Mouse (Mus musculus) forebrain, embryonic 11.5 days (tissue): ENCODE data around the gene Qtrt2. TPM values are rescaled to one million over a fixed set of nuclear protein-coding genes. Genes with fewer than 3 reads are reported as not detected.

Experiments used
- ATAC-seq: fragments of 200-750 bp; cut with Nextera tagmentation; replicated peaks from 2 replicates; pipeline ENCODE4 v1.8.0; 2017; ENCODE audit warnings: moderate TSS enrichment; ENCODE audit not compliant: low FRiP score
- DNase-seq: peaks from one replicate; pipeline ENCODE4 v3.0.0-alpha.2; 2017; ENCODE audit warnings: low spot score
- H3K27ac ChIP-seq: fragments of 300-500 bp; sonication (generic); 2 replicates; pipeline ENCODE4 v1.5.1; 2014; ENCODE audit warnings: low read depth, low read length
- H3K27me3 ChIP-seq: fragments of 300-500 bp; sonication (generic); 2 replicates; pipeline ENCODE4 v1.6.1; 2014; ENCODE audit warnings: mild to moderate bottlenecking, low read length, mixed read lengths; ENCODE audit not compliant: control insufficient read depth, insufficient read depth
- H3K36me3 ChIP-seq: fragments of 300-500 bp; sonication (generic); 2 replicates; pipeline ENCODE4 v1.6.1; 2014; ENCODE audit warnings: mild to moderate bottlenecking, low read length, moderate library complexity, mixed read lengths; ENCODE audit not compliant: control insufficient read depth, insufficient read depth
- H3K4me1 ChIP-seq: fragments of 300-500 bp; sonication (generic); replicated peaks from 2 replicates; pipeline ENCODE4 v1.6.1; 2014; ENCODE audit warnings: low read length, mixed read lengths; ENCODE audit not compliant: control insufficient read depth, insufficient read depth
- H3K4me2 ChIP-seq: fragments of 300-500 bp; sonication (generic); 2 replicates; pipeline ENCODE4 v1.6.1; 2014; ENCODE audit warnings: low read depth, mild to moderate bottlenecking, low read length, moderate library complexity, mixed read lengths; ENCODE audit not compliant: severe bottlenecking
- H3K4me3 ChIP-seq: fragments of 300-500 bp; sonication (generic); 2 replicates; pipeline ENCODE4 v1.5.1; 2014; ENCODE audit warnings: low read depth, low read length
- H3K9ac ChIP-seq: fragments of 300-500 bp; sonication (generic); 2 replicates; pipeline ENCODE4 v1.6.1; 2014; ENCODE audit warnings: low read length
- H3K9me3 ChIP-seq: fragments of 300-500 bp; sonication (generic); 2 replicates; pipeline ENCODE4 v1.6.1; 2016; ENCODE audit warnings: low read length, mixed read lengths; ENCODE audit not compliant: control insufficient read depth
- WGBS: fragments of 180-500 bp; shearing (Covaris S2); extraction: QIAGEN DNeasy Blood & Tissue Kit; methylation state at CpG from one replicate; pipeline ENCODE4 v1.1.7; 2014; 5-methylcytosine and 5-hydroxymethylcytosine counted together
- polyA plus RNA-seq: library from polyadenylated mRNA; unstranded; fragments of >200 nt; fragmentation: Nextera tagmentation; extraction: Ambion mirVana; gene quantifications from 2 replicates; pipeline ENCODE4 v1.2.1, GENCODE M21; 2014

The Qtrt2 gene
- polyA plus RNA-seq, result 47.4 and 49.2 TPM in 2 replicates

- DNase-seq (no peak), ATAC-seq (no peak)
- Histone ChIP-seq H3K4me1 (no peaks in the 10 kb centered on the region), H3K9ac (no peak within 1 kb of the TSS), H3K4me2 (no peak within 1 kb of the TSS), H3K9me3 (no peaks in the 10 kb centered on the region), H3K27ac (no peak within 1 kb of the TSS), H3K4me3 (no peak within 1 kb of the TSS), H3K36me3 (no peaks in the 10 kb centered on the region), H3K27me3 (no peaks in the 10 kb centered on the region)
- 71% methylated on average over 6 of the region's 6 CpGs for WGBS
These were observed at the start of gene Qtrt2 for GRCm38 (mm10) chr16:43926341-43926859. Qtrt2 (minus strand) TSS chr16:43926809.

GRCm38 (mm10) chr16:43973606-43974220 lies 47.1 kb upstream of the Qtrt2 start:
- no peak for DNase-seq
- H3K36me3 ChIP-seq, result no peaks in the 10 kb centered on the region
- H3K4me1 ChIP-seq, result no peaks in the 10 kb centered on the region
- H3K4me2 ChIP-seq, result no peak overlapping the region
- H3K9ac ChIP-seq, result no peak overlapping the region
- H3K27ac ChIP-seq, result no peak overlapping the region
- 84% methylated on average over 22 of the region's 22 CpGs for WGBS
- no peak overlapping the region for H3K4me3 ChIP-seq
- peaks cover 3% of the 10 kb centered on the region; the same call in 1 of the 2 replicates for H3K27me3 ChIP-seq
- H3K9me3 ChIP-seq, result no peaks in the 10 kb centered on the region
- ATAC-seq, result no peak

GRCm38 (mm10) chr16:43973147-43973546 lies 46.5 kb upstream of the Qtrt2 start:
- H3K4me3 ChIP-seq, result no peak overlapping the region
- no peaks in the 10 kb centered on the region for H3K36me3 ChIP-seq
- H3K27ac ChIP-seq, result no peak overlapping the region
- H3K4me2 ChIP-seq, result no peak overlapping the region
- H3K9me3 ChIP-seq, result no peaks in the 10 kb centered on the region
- DNase-seq (no peak), ATAC-seq (no peak)
- H3K27me3 ChIP-seq, result no peaks in the 10 kb centered on the region
- 94% methylated on average over 11 of the region's 11 CpGs for WGBS
- no peak overlapping the region for H3K9ac ChIP-seq
- no peaks in the 10 kb centered on the region for H3K4me1 ChIP-seq

GRCm38 (mm10) chr16:43972391-43972790 lies 45.8 kb upstream of the Qtrt2 start:
- H3K36me3 ChIP-seq, result no peaks in the 10 kb centered on the region
- H3K27ac ChIP-seq, result no peak overlapping the region
- WGBS, result 91% methylated on average over 2 of the region's 2 CpGs
- no peak overlapping the region for H3K4me3 ChIP-seq
- no peaks in the 10 kb centered on the region for H3K4me1 ChIP-seq
- no peak overlapping the region for H3K4me2 ChIP-seq
- H3K9ac ChIP-seq, result no peak overlapping the region
- no peaks in the 10 kb centered on the region for H3K27me3 ChIP-seq
- no peak for ATAC-seq
- H3K9me3 ChIP-seq, result no peaks in the 10 kb centered on the region
- no peak for DNase-seq

- Histone ChIP-seq H3K4me2 (no peak overlapping the region), H3K27me3 (no peaks in the 10 kb centered on the region), H3K9ac (no peak overlapping the region), H3K9me3 (no peaks in the 10 kb centered on the region), H3K27ac (no peak overlapping the region), H3K4me1 (no peaks in the 10 kb centered on the region), H3K4me3 (no peak overlapping the region), H3K36me3 (no peaks in the 10 kb centered on the region)
- DNase-seq, result no peak
- no peak for ATAC-seq
- WGBS, result 94% methylated on average over 9 of the region's 9 CpGs
These were observed 45.1 kb upstream of the Qtrt2 start for GRCm38 (mm10) chr16:43971741-43972140.

GRCm38 (mm10) chr16:43971189-43971588 lies 44.6 kb upstream of the Qtrt2 start:
- no peak overlapping the region for H3K4me3 ChIP-seq
- H3K4me2 ChIP-seq, result no peak overlapping the region
- DNase-seq, result no peak
- ATAC-seq, result no peak
- no peaks in the 10 kb centered on the region for H3K4me1 ChIP-seq
- whole genome bisulfite sequencing, result 92% methylated on average over 11 of the region's 11 CpGs
- H3K27ac ChIP-seq, result no peak overlapping the region
- H3K36me3 ChIP-seq, result no peaks in the 10 kb centered on the region
- H3K9ac ChIP-seq, result no peak overlapping the region
- H3K9me3 ChIP-seq, result no peaks in the 10 kb centered on the region
- no peaks in the 10 kb centered on the region for H3K27me3 ChIP-seq

- H3K36me3 ChIP-seq, result no peaks in the 10 kb centered on the region
- H3K4me2 ChIP-seq, result no peak overlapping the region
- H3K27me3 ChIP-seq, result no peaks in the 10 kb centered on the region
- no peak overlapping the region for H3K27ac ChIP-seq
- H3K9ac ChIP-seq, result no peak overlapping the region
- ATAC-seq (no peak), DNase-seq (no peak)
- H3K9me3 ChIP-seq, result no peaks in the 10 kb centered on the region
- no peaks in the 10 kb centered on the region for H3K4me1 ChIP-seq
- WGBS, result 89% methylated on average over 3 of the region's 3 CpGs
- H3K4me3 ChIP-seq, result no peak overlapping the region
These were observed 43.8 kb upstream of the Qtrt2 start for GRCm38 (mm10) chr16:43970426-43970825.

- no peak overlapping the region for H3K9ac ChIP-seq
- WGBS, result 77% methylated on average over 13 of the region's 13 CpGs
- ATAC-seq, result no peak
- H3K4me3 ChIP-seq, result no peak overlapping the region
- H3K4me1 ChIP-seq, result no peaks in the 10 kb centered on the region
- no peaks in the 10 kb centered on the region for H3K27me3 ChIP-seq
- H3K4me2 ChIP-seq, result no peak overlapping the region
- H3K9me3 ChIP-seq, result no peaks in the 10 kb centered on the region
- no peak for DNase-seq
- H3K27ac ChIP-seq, result no peak overlapping the region
- no peaks in the 10 kb centered on the region for H3K36me3 ChIP-seq
These were observed 39.3 kb upstream of the Qtrt2 start for GRCm38 (mm10) chr16:43965781-43966389.

- H3K9me3 ChIP-seq, result no peaks in the 10 kb centered on the region
- no peak overlapping the region for H3K4me3 ChIP-seq
- no peak for DNase-seq
- H3K4me1 ChIP-seq, result no peaks in the 10 kb centered on the region
- H3K27ac ChIP-seq, result no peak overlapping the region
- no peaks in the 10 kb centered on the region for H3K27me3 ChIP-seq
- ATAC-seq, result no peak
- WGBS, result 75% methylated on average over 3 of the region's 3 CpGs
- no peaks in the 10 kb centered on the region for H3K36me3 ChIP-seq
- no peak overlapping the region for H3K4me2 ChIP-seq
- H3K9ac ChIP-seq, result no peak overlapping the region
These were observed 37.2 kb upstream of the Qtrt2 start for GRCm38 (mm10) chr16:43963780-43964179.
